Mouse (Mus musculus): ENCODE data around the gene Mfsd14a. TPM values are rescaled to one million over a fixed set of nuclear protein-coding genes. Genes with fewer than 3 reads are reported as not detected.

Gene Mfsd14a
- polyA plus RNA-seq (2015; fragmentation: Nextera tagmentation; extraction: Ambion mirVana) = 59.9 and 68.5 TPM in 2 replicates

- 0% methylated on average over 39 of the region's 39 CpGs for WGBS
- peak; percentile 99 for ATAC-seq (ENCODE audit: low FRiP score)
- no peaks in the 10 kb centered on the region for H3K9me3 ChIP-seq (replicated peaks)
- H3K27me3 ChIP-seq (replicated peaks) = no peaks in the 10 kb centered on the region
- peaks cover 34% of the 10 kb centered on the region for H3K4me1 ChIP-seq
- H3K4me2 ChIP-seq = peak within 1 kb of the TSS; percentile 68
- H3K9ac ChIP-seq (replicated peaks) = peak within 1 kb of the TSS; percentile 94
- peak within 1 kb of the TSS; percentile 95 for H3K27ac ChIP-seq (replicated peaks)
- no peaks in the 10 kb centered on the region for H3K36me3 ChIP-seq
- peak within 1 kb of the TSS; percentile 92 for H3K4me3 ChIP-seq (replicated peaks)
These were observed at the start of gene Mfsd14a for GRCm38 (mm10) chr3:116662463-116662863. Gene Mfsd14a (minus strand): TSS chr3:116662677.

- ATAC-seq (ENCODE audit: low FRiP score) = peak; percentile 95
- peaks cover 16% of the 10 kb centered on the region for H3K4me1 ChIP-seq
- WGBS = under 1% methylated on average over 80 of the region's 85 CpGs
- 0 out of 2 replicates have a peak, but pooled peaks cover 3% of the 10 kb centered on the region for H3K36me3 ChIP-seq
- peak overlapping the region; percentile 85 for H3K4me3 ChIP-seq (replicated peaks)
- H3K9ac ChIP-seq (replicated peaks) = peak overlapping the region; percentile 81
- H3K27ac ChIP-seq (replicated peaks) = peak overlapping the region; percentile 72
- 0 out of 2 replicates have a peak, but pooled peaks cover 4% of the 10 kb centered on the region for H3K27me3 ChIP-seq (replicated peaks)
- peak overlapping the region; percentile 86 for H3K4me2 ChIP-seq
- no peaks in the 10 kb centered on the region for H3K9me3 ChIP-seq (replicated peaks)
These were observed 49.4 kb upstream of the Mfsd14a start for GRCm38 (mm10) chr3:116711624-116712435.

- Histone ChIP-seq H3K9ac (replicated peaks) (peak overlapping the region; percentile 81; the same call in 1 of the 2 replicates), H3K4me2 (peak overlapping the region; percentile 86), H3K27ac (replicated peaks) (no peak overlapping the region), H3K27me3 (replicated peaks) (0 out of 2 replicates have a peak, but pooled peaks cover 4% of the 10 kb centered on the region), H3K36me3 (peaks cover 3% of the 10 kb centered on the region; the same call in 1 of the 2 replicates), H3K9me3 (replicated peaks) (no peaks in the 10 kb centered on the region), H3K4me3 (replicated peaks) (peak overlapping the region; percentile 85), H3K4me1 (peaks cover 16% of the 10 kb centered on the region)
- no peak for ATAC-seq (ENCODE audit: low FRiP score)
- 45% methylated on average over 9 of the region's 9 CpGs for WGBS
These were observed 48.5 kb upstream of the Mfsd14a start for GRCm38 (mm10) chr3:116710941-116711340.

GRCm38 (mm10) chr3:116705637-116706204 lies 43.2 kb upstream of the Mfsd14a start:
- Histone ChIP-seq H3K4me1 (peaks cover under 1% of the 10 kb centered on the region; the same call in 1 of the 2 replicates), H3K36me3 (peaks cover 3% of the 10 kb centered on the region; the same call in 1 of the 2 replicates), H3K4me2 (no peak overlapping the region), H3K9me3 (replicated peaks) (no peaks in the 10 kb centered on the region), H3K27me3 (replicated peaks) (no peaks in the 10 kb centered on the region), H3K27ac (replicated peaks) (no peak overlapping the region), H3K9ac (replicated peaks) (no peak overlapping the region), H3K4me3 (replicated peaks) (no peak overlapping the region)
- ATAC-seq (ENCODE audit: low FRiP score) = no peak
- WGBS = 91% methylated on average over 1 of the region's 1 CpGs

GRCm38 (mm10) chr3:116703835-116704234 lies 41.4 kb upstream of the Mfsd14a start:
- Histone ChIP-seq H3K36me3 (peaks cover 3% of the 10 kb centered on the region; the same call in 1 of the 2 replicates), H3K9me3 (replicated peaks) (no peaks in the 10 kb centered on the region), H3K4me1 (no peaks in the 10 kb centered on the region), H3K27me3 (replicated peaks) (no peaks in the 10 kb centered on the region), H3K27ac (replicated peaks) (no peak overlapping the region), H3K4me3 (replicated peaks) (no peak overlapping the region), H3K9ac (replicated peaks) (no peak overlapping the region), H3K4me2 (no peak overlapping the region)
- WGBS = 90% methylated on average over 5 of the region's 5 CpGs
- no peak for ATAC-seq (ENCODE audit: low FRiP score)

GRCm38 (mm10) chr3:116702647-116703272 lies 40.3 kb upstream of the Mfsd14a start:
- Histone ChIP-seq H3K36me3 (peaks cover 3% of the 10 kb centered on the region; the same call in 1 of the 2 replicates), H3K27me3 (replicated peaks) (no peaks in the 10 kb centered on the region), H3K27ac (replicated peaks) (no peak overlapping the region), H3K9ac (replicated peaks) (no peak overlapping the region), H3K4me1 (no peaks in the 10 kb centered on the region), H3K4me3 (replicated peaks) (no peak overlapping the region), H3K9me3 (replicated peaks) (no peaks in the 10 kb centered on the region), H3K4me2 (no peak overlapping the region)
- no peak for ATAC-seq (ENCODE audit: low FRiP score)
- WGBS = 86% methylated on average over 1 of the region's 1 CpGs

- Histone ChIP-seq H3K4me2 (no peak overlapping the region), H3K9ac (replicated peaks) (no peak overlapping the region)
- ATAC-seq (ENCODE audit: low FRiP score) = no peak
These were observed 39.1 kb upstream of the Mfsd14a start for GRCm38 (mm10) chr3:116701601-116702000.

GRCm38 (mm10) chr3:116698786-116699185 lies 36.3 kb upstream of the Mfsd14a start:
- no peaks in the 10 kb centered on the region for H3K4me1 ChIP-seq
- no peak for ATAC-seq (ENCODE audit: low FRiP score)

More at GRCm38 (mm10) chr3:116701601-116702000, 39.1 kb upstream of the Mfsd14a start:
- H3K36me3 ChIP-seq = no peaks in the 10 kb centered on the region; the same call in 1 of the 2 replicates
- 98% methylated on average over 4 of the region's 4 CpGs for WGBS
- H3K4me1 ChIP-seq = no peaks in the 10 kb centered on the region
- H3K27me3 ChIP-seq (replicated peaks) = no peaks in the 10 kb centered on the region
- no peak overlapping the region for H3K4me3 ChIP-seq (replicated peaks)
- no peak overlapping the region for H3K27ac ChIP-seq (replicated peaks)
- H3K9me3 ChIP-seq (replicated peaks) = no peaks in the 10 kb centered on the region

GRCm38 (mm10) chr3:116695666-116695985 lies 33.1 kb upstream of the Mfsd14a start:
- ATAC-seq (ENCODE audit: low FRiP score) = no peak
- WGBS = 93% methylated on average over 2 of the region's 2 CpGs
- no peak overlapping the region for H3K4me3 ChIP-seq (replicated peaks)
- no peak overlapping the region for H3K9ac ChIP-seq (replicated peaks)
- no peak overlapping the region for H3K4me2 ChIP-seq
- H3K27ac ChIP-seq (replicated peaks) = no peak overlapping the region
- no peaks in the 10 kb centered on the region for H3K4me1 ChIP-seq
- H3K9me3 ChIP-seq (replicated peaks) = no peaks in the 10 kb centered on the region
- peaks cover 10% of the 10 kb centered on the region; the same call in 1 of the 2 replicates for H3K36me3 ChIP-seq
- H3K27me3 ChIP-seq (replicated peaks) = no peaks in the 10 kb centered on the region

More at GRCm38 (mm10) chr3:116698786-116699185, 36.3 kb upstream of the Mfsd14a start:
- no peaks in the 10 kb centered on the region for H3K27me3 ChIP-seq (replicated peaks)
- H3K4me3 ChIP-seq (replicated peaks) = no peak overlapping the region
- H3K27ac ChIP-seq (replicated peaks) = no peak overlapping the region
- 65% methylated on average over 2 of the region's 2 CpGs for WGBS
- no peak overlapping the region for H3K4me2 ChIP-seq
- no peaks in the 10 kb centered on the region for H3K9me3 ChIP-seq (replicated peaks)
- peaks cover 2% of the 10 kb centered on the region; the same call in 1 of the 2 replicates for H3K36me3 ChIP-seq
- no peak overlapping the region for H3K9ac ChIP-seq (replicated peaks)

- 89% methylated on average over 8 of the region's 8 CpGs for WGBS
These were observed 32.6 kb upstream of the Mfsd14a start for GRCm38 (mm10) chr3:116694955-116695665.

GRCm38 (mm10) chr3:116694312-116694711 lies 31.8 kb upstream of the Mfsd14a start:
- Histone ChIP-seq H3K4me2 (no peak overlapping the region), H3K9me3 (replicated peaks) (no peaks in the 10 kb centered on the region), H3K4me3 (replicated peaks) (no peak overlapping the region), H3K27ac (replicated peaks) (no peak overlapping the region), H3K9ac (replicated peaks) (no peak overlapping the region), H3K4me1 (no peaks in the 10 kb centered on the region), H3K27me3 (replicated peaks) (no peaks in the 10 kb centered on the region), H3K36me3 (peaks cover 13% of the 10 kb centered on the region; the same call in 1 of the 2 replicates)
- 94% methylated on average over 3 of the region's 3 CpGs for WGBS
- no peak for ATAC-seq (ENCODE audit: low FRiP score)

More at GRCm38 (mm10) chr3:116694955-116695665, 32.6 kb upstream of the Mfsd14a start:
- Histone ChIP-seq H3K4me3 (replicated peaks) (no peak overlapping the region), H3K4me2 (no peak overlapping the region), H3K27ac (replicated peaks) (no peak overlapping the region), H3K36me3 (peaks cover 13% of the 10 kb centered on the region; the same call in 1 of the 2 replicates), H3K9me3 (replicated peaks) (no peaks in the 10 kb centered on the region), H3K27me3 (replicated peaks) (no peaks in the 10 kb centered on the region), H3K9ac (replicated peaks) (no peak overlapping the region), H3K4me1 (no peaks in the 10 kb centered on the region)
- no peak for ATAC-seq (ENCODE audit: low FRiP score)
